Mouse (Mus musculus) stomach, embryonic 15.5 days (tissue): ENCODE results near the gene Slfn14. TPM values are rescaled to one million over a fixed set of nuclear protein-coding genes. Genes with fewer than 3 reads are reported as not detected.
"Not testable (repeated sequence)": the region's sequence is repeated elsewhere in the genome, so short reads cannot be mapped to it uniquely, and the experiment has no call there.

Experiments used
- ATAC-seq: fragments of 200-750 bp; cut with Nextera tagmentation; 2 replicates; pipeline ENCODE4 v1.8.0; 2017; ENCODE audit warnings: low read depth, moderate number of reproducible peaks, moderate TSS enrichment; ENCODE audit not compliant: insufficient read depth, low FRiP score
- H3K27ac ChIP-seq: fragments of 300-500 bp; sonication (generic); 2 replicates; pipeline ENCODE4 v1.5.1; 2015; ENCODE audit warnings: mild to moderate bottlenecking, inconsistent platforms
- H3K27me3 ChIP-seq: fragments of 300-500 bp; sonication (generic); replicated peaks from 2 replicates; pipeline ENCODE4 v1.6.1; 2015; ENCODE audit warnings: inconsistent platforms
- H3K36me3 ChIP-seq: fragments of 300-500 bp; sonication (generic); 2 replicates; pipeline ENCODE4 v1.6.1; 2015; ENCODE audit warnings: inconsistent platforms
- H3K4me1 ChIP-seq: fragments of 300-500 bp; sonication (generic); 2 replicates; pipeline ENCODE4 v1.6.1; 2015; ENCODE audit warnings: inconsistent platforms
- H3K4me2 ChIP-seq: fragments of 300-500 bp; sonication (generic); 2 replicates; pipeline ENCODE4 v1.6.1; 2015; ENCODE audit warnings: mild to moderate bottlenecking, inconsistent platforms
- H3K4me3 ChIP-seq: fragments of 300-500 bp; sonication (generic); replicated peaks from 2 replicates; pipeline ENCODE4 v1.5.1; 2015; ENCODE audit warnings: inconsistent platforms
- H3K9ac ChIP-seq: fragments of 300-500 bp; sonication (generic); 2 replicates; pipeline ENCODE4 v1.6.1; 2015; ENCODE audit warnings: inconsistent platforms
- H3K9me3 ChIP-seq: fragments of 300-500 bp; sonication (generic); 2 replicates; pipeline ENCODE4 v1.6.1; 2016; ENCODE audit warnings: inconsistent platforms
- WGBS: fragments of 180-500 bp; shearing (Covaris S2); methylation state at CpG from one replicate; pipeline ENCODE4 v1.1.7; 2015; 5-methylcytosine and 5-hydroxymethylcytosine counted together
- polyA plus RNA-seq: library from polyadenylated mRNA; unstranded; fragments of >200 nt; fragmentation: Nextera tagmentation; extraction: Ambion mirVana; gene quantifications from 2 replicates; pipeline ENCODE4 v1.2.1, GENCODE M21; 2015

Slfn14 gene
- 1.1 and 2.6 TPM in 2 replicates for polyA plus RNA-seq

DNA sequence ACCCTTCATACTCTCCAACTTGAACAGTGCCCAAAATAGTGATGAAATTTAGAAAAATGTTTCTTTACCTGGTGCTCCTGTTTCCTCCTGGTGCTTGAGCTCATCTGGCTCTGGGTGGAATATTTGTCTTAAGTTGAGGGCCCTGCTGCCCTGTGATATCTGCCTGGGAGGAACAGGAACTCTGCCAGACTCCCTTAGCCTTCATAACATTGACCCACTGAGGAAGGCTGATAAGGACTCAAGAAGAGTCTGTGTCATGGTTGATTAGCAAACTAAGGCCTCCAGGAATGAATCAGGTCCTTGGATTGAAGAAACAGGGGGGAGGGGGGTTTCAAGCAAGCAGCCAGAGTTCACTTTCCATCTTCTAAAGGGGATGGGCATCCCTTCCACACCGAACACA is at the start of gene Slfn14:
TSS of gene Slfn14 (minus strand) at position 161 of the 400 bp plus-strand sequence.
- Histone ChIP-seq H3K4me3 (no peak within 1 kb of the TSS), H3K27me3 (no peaks in the 10 kb centered on the region), H3K9me3 (no peaks in the 10 kb centered on the region), H3K27ac (no peak within 1 kb of the TSS), H3K4me1 (no peaks in the 10 kb centered on the region), H3K36me3 (no peaks in the 10 kb centered on the region), H3K9ac (no peak within 1 kb of the TSS), H3K4me2 (no peak within 1 kb of the TSS)
- ATAC-seq, result peak; percentile 70; the same call in 1 of the 2 replicates
- WGBS, result 67% methylated on average over 1 of the region's 1 CpGs

DNA sequence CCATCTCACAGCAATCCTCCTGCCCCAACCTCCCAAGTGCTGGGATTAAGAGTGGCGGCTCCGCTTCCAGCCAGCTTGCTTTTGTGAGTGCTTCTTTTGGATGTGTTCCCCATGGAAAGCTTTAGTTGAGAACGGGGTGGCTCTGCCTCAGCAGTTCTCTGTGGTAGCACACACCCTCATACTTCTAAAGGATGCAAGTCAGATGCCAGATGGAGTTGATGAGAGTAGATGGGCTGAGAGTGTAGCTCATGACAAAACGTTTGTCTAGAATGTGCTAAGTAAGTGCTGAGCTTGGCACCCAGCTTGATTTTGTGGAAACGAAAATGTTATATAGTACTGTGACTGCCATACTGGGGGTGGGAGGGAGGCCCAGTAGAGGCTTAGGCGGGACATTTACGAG is 49.3 kb upstream of the Slfn14 start:
- Histone ChIP-seq H3K27ac (no peak overlapping the region), H3K27me3 (no peaks in the 10 kb centered on the region), H3K36me3 (peaks cover 36% of the 10 kb centered on the region), H3K4me3 (no peak overlapping the region), H3K9me3 (no peaks in the 10 kb centered on the region), H3K4me1 (no peaks in the 10 kb centered on the region), H3K4me2 (no peak overlapping the region), H3K9ac (no peak overlapping the region)
- ATAC-seq, result no peak
- 89% methylated on average over 7 of the region's 7 CpGs for WGBS

- H3K27me3 ChIP-seq, result no peaks in the 10 kb centered on the region
- H3K4me2 ChIP-seq, result no peak overlapping the region
- WGBS, result 61% methylated on average over 3 of the region's 3 CpGs
- no peak overlapping the region for H3K4me3 ChIP-seq
- no peaks in the 10 kb centered on the region for H3K4me1 ChIP-seq
- H3K27ac ChIP-seq, result no peak overlapping the region
- no peaks in the 10 kb centered on the region for H3K9me3 ChIP-seq
- H3K36me3 ChIP-seq, result peaks cover 18% of the 10 kb centered on the region
- ATAC-seq, result no peak
- no peak overlapping the region for H3K9ac ChIP-seq
Measured at GRCm38 (mm10) chr11:83327427-83327826, 40.9 kb upstream of the Slfn14 start.

GRCm38 (mm10) chr11:83326692-83327091 is 40.2 kb upstream of the Slfn14 start:
- H3K4me3 ChIP-seq, H3K9ac ChIP-seq, H3K4me1 ChIP-seq, H3K9me3 ChIP-seq, ATAC-seq, H3K27me3 ChIP-seq, H3K4me2 ChIP-seq, H3K27ac ChIP-seq: not testable (repeated sequence)
- WGBS, result 89% methylated on average over 3 of the region's 3 CpGs
- H3K36me3 ChIP-seq, result peaks cover 23% of the 10 kb centered on the region

GRCm38 (mm10) chr11:83319048-83319447 is 32.5 kb upstream of the Slfn14 start:
- no peak overlapping the region for H3K9ac ChIP-seq
- ATAC-seq, result no peak
- peaks cover 19% of the 10 kb centered on the region for H3K36me3 ChIP-seq
- H3K9me3 ChIP-seq, result no peaks in the 10 kb centered on the region
- no peak overlapping the region for H3K4me3 ChIP-seq
- 68% methylated on average over 4 of the region's 4 CpGs for WGBS
- no peaks in the 10 kb centered on the region for H3K4me1 ChIP-seq
- no peak overlapping the region for H3K27ac ChIP-seq
- H3K4me2 ChIP-seq, result no peak overlapping the region
- H3K27me3 ChIP-seq, result no peaks in the 10 kb centered on the region

DNA sequence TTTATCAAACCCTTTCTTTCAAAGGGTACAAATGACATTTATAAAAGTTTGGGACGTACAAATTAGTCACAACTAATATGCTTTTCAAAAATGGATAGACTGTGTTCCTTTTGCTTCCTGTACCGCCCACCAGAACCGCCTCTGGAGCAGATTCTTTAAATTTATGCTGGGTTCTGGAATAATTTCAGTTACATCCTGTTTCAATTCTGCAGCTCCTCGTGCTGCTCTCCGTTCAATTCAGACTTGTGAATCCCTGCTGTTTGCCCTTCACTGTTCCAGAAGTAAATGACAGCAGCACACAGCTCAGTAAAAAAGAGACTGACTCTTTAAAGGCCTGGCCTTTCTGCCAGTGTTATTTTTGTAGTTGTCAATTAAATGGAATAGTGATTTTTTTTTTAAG is 25.9 kb upstream of the Slfn14 start:
- peaks cover 3% of the 10 kb centered on the region for H3K36me3 ChIP-seq
- H3K27ac ChIP-seq, result no peak overlapping the region

GRCm38 (mm10) chr11:83306700-83307253 is 20.3 kb upstream of the Slfn14 start:
- 67% methylated on average over 4 of the region's 4 CpGs for WGBS
- H3K27me3 ChIP-seq, result no peaks in the 10 kb centered on the region
- H3K36me3 ChIP-seq, result no peaks in the 10 kb centered on the region
- no peak overlapping the region for H3K9ac ChIP-seq
- H3K4me3 ChIP-seq, result no peak overlapping the region
- no peaks in the 10 kb centered on the region for H3K9me3 ChIP-seq
- ATAC-seq, result no peak
- H3K27ac ChIP-seq, result no peak overlapping the region
- peaks cover 8% of the 10 kb centered on the region; the same call in 1 of the 2 replicates for H3K4me1 ChIP-seq
- no peak overlapping the region for H3K4me2 ChIP-seq

More for the DNA sequence above, 25.9 kb upstream of the Slfn14 start:
- no peak for ATAC-seq
- Histone ChIP-seq H3K9me3 (no peaks in the 10 kb centered on the region), H3K4me3 (no peak overlapping the region), H3K27me3 (no peaks in the 10 kb centered on the region), H3K4me1 (no peaks in the 10 kb centered on the region), H3K4me2 (no peak overlapping the region), H3K9ac (no peak overlapping the region)
- WGBS, result 79% methylated on average over 5 of the region's 5 CpGs

DNA sequence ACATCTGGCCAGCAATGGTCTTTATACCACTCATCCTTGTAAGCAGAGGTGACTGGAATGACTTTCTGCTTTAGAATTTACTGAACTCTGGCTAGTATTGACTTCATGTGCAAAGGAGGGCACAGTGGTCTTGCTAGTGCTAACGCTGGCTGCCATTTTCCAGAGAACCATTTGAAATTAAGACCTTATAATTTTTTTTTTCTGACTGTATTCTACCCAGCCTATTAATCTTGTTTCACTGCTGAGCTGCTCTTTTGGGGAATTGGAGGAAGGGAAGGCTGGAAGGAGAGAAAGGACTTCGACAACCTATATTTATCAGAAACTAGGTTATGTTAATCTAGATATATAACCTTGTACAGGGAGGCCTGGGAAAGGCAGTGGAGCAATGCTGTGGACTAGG is 18.0 kb upstream of the Slfn14 start:
- H3K4me3 ChIP-seq, result no peak overlapping the region
- no peak overlapping the region for H3K4me2 ChIP-seq
- no peaks in the 10 kb centered on the region for H3K36me3 ChIP-seq
- no peaks in the 10 kb centered on the region for H3K9me3 ChIP-seq
- no peak overlapping the region for H3K27ac ChIP-seq
- 87% methylated on average over 2 of the region's 2 CpGs for WGBS
- H3K4me1 ChIP-seq, result peaks cover 8% of the 10 kb centered on the region; the same call in 1 of the 2 replicates
- H3K9ac ChIP-seq, result no peak overlapping the region
- no peak for ATAC-seq
- H3K27me3 ChIP-seq, result no peaks in the 10 kb centered on the region

DNA sequence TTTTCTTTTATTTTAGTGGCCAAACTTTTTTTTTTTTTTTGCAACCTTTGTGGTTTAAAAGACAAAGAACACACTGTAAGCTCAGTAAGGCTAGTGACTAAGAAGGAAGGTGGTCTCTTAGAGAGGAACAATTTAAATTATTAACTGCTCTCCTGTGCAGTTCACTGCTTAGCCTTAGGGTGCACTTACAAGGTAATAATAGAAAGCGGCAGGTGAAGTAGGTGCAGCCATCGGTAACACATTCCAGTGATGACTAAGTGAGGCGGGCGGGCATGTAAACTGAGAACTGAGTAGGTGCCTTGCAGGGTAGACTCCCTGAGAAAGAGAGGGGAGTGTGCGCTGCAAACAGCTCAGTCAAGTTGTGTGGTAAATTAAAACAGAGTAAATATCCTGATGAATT is 17.2 kb upstream of the Slfn14 start:
- H3K4me1 ChIP-seq, result peaks cover 8% of the 10 kb centered on the region; the same call in 1 of the 2 replicates
- no peak for ATAC-seq
- peak overlapping the region; percentile 57 for H3K4me2 ChIP-seq
- H3K4me3 ChIP-seq, result no peak overlapping the region; the same call in 1 of the 2 replicates
- H3K27me3 ChIP-seq, result no peaks in the 10 kb centered on the region
- 47% methylated on average over 5 of the region's 5 CpGs for WGBS
- no peak overlapping the region for H3K27ac ChIP-seq
- no peaks in the 10 kb centered on the region for H3K36me3 ChIP-seq
- no peak overlapping the region for H3K9ac ChIP-seq
- H3K9me3 ChIP-seq, result no peaks in the 10 kb centered on the region

DNA sequence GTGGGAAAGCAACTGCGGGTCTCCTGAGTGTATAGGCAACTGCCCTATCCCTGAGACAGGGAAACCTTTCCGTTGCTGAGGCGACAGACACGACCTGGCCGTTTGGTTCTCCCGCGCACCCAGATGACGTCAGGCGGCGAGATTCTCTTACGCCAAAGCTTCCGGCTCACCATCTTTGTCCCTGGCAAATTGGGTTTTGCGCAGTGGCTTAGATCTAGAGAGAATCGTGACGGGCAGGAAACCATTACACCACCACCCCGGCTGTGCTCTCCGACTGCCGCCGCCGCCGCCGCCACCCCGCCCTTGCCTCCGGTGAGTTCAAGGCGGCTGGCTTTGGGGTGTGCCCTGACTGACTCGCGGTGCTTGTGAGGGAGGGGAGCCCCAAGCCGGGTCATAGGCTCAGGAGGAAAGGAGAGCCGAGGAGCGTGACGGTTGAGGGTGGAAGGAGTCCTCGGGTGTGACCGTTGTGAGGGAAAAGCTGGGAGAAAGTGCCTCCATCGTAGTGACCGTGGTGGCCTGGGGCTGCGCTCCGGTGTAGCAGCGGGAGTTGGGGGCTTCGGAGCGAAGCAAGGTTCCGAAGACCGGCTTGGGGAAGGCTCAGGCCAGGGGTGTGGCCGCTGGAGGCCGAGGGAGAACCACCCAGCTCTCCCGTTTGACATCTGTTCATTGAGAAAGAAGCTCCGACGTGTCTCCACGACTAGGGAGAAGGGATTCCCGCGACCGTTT is 16.2 kb upstream of the Slfn14 start, which contains the start of gene Pex12:
TSS of gene Pex12 (minus strand) at position 61 of the 726 bp plus-strand sequence.
- ATAC-seq, result peak; percentile 63

GRCm38 (mm10) chr11:83302124-83302523 is 15.6 kb upstream of the Slfn14 start:
- Histone ChIP-seq H3K27ac (peak overlapping the region; percentile 96), H3K4me3 (peak overlapping the region; percentile 88), H3K4me1 (peaks cover 18% of the 10 kb centered on the region; the same call in 1 of the 2 replicates), H3K36me3 (no peaks in the 10 kb centered on the region), H3K9ac (peak overlapping the region; percentile 8; the same call in 1 of the 2 replicates), H3K27me3 (no peaks in the 10 kb centered on the region), H3K9me3 (no peaks in the 10 kb centered on the region), H3K4me2 (peak overlapping the region; percentile 57)
- no peak for ATAC-seq
- WGBS, result 8% methylated on average over 10 of the region's 10 CpGs

More for the DNA sequence above, 16.2 kb upstream of the Slfn14 start, which contains the start of gene Pex12:
- Histone ChIP-seq H3K36me3 (no peaks in the 10 kb centered on the region), H3K9ac (peak within 1 kb of the TSS; percentile 88), H3K4me2 (peak within 1 kb of the TSS; percentile 57), H3K9me3 (no peaks in the 10 kb centered on the region), H3K27ac (peak within 1 kb of the TSS; percentile 96), H3K4me1 (peaks cover 12% of the 10 kb centered on the region; the same call in 1 of the 2 replicates), H3K4me3 (peak within 1 kb of the TSS; percentile 88), H3K27me3 (no peaks in the 10 kb centered on the region)
- WGBS, result under 1% methylated on average over 51 of the region's 51 CpGs

GRCm38 (mm10) chr11:83301431-83301831 is 14.9 kb upstream of the Slfn14 start:
- peak overlapping the region; percentile 57; the same call in 1 of the 2 replicates for H3K4me2 ChIP-seq
- no peaks in the 10 kb centered on the region for H3K36me3 ChIP-seq
- no peak for ATAC-seq
- no peak overlapping the region for H3K9ac ChIP-seq
- peaks cover 18% of the 10 kb centered on the region; the same call in 1 of the 2 replicates for H3K4me1 ChIP-seq
- H3K4me3 ChIP-seq, result peak overlapping the region; percentile 88; the same call in 1 of the 2 replicates
- H3K27me3 ChIP-seq, result no peaks in the 10 kb centered on the region
- WGBS, result 65% methylated on average over 2 of the region's 2 CpGs
- no peak overlapping the region for H3K27ac ChIP-seq
- H3K9me3 ChIP-seq, result no peaks in the 10 kb centered on the region
